Mouse (Mus musculus) thymus, postnatal 10 days (tissue): Measurements from ENCODE around the gene Gpr141.

ENCODE experiments used
- DNase-seq, 2 experiments: peaks; one replicate each; pipeline ENCODE4 v3.0.0; 2021; ENCODE audit warnings: low spot score in 2 of 2

Gene Gpr141

DNA sequence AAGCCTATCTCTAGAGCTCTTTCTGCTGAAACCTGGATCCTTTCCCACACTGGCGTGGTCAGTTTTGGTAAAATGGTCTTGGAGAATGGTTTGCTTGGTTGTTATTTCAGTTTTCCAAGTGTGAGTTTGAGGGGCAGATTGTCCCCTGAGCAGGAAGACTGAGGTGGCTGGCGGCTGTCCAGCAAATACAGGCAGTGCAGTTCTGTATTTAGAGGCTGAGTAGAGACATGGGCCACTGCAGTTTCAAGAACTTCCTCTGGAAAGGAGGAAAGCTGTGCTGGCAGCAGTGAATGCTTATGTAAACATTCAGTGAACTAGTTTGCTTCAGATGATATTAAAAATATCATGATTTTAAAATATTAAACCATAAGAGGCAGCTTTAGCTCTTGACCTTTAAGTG lies 93.2 kb downstream of the Gpr141 start:
- DNase-seq: no peak

- no peak for DNase-seq
Measured at GRCm38 (mm10) chr13:19718954-19719353, 105.1 kb downstream of the Gpr141 start.

GRCm38 (mm10) chr13:19717201-19717600 lies 106.9 kb downstream of the Gpr141 start:
- no peak for DNase-seq

DNA sequence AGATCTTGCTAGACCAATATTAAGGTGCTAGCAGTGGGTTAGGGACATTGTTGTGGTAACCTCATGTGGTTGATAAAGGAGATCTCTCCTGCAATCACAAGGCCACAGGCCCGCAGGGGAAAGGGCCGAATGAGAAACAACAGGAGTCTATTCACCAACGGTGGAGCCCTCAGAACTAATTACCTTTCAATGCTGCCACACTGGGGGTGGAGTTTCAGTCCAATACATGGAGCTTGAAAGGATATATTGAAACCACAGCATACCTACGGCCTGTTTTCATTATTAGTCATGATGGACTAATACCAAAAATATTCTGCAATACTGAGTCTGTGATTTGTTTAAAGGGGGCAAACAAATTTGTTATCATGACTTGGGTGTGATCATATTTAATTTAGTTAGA lies 120.3 kb downstream of the Gpr141 start:
- DNase-seq: no peak

GRCm38 (mm10) chr13:19701443-19702078 lies 122.5 kb downstream of the Gpr141 start:
- DNase-seq: no peak

GRCm38 (mm10) chr13:19700733-19701442 lies 123.2 kb downstream of the Gpr141 start:
- DNase-seq: no peak
